Comparison of ENCODE assay signal across 27 mouse cellular contexts in genomic region chr5:138687453-138687852, GRCm38 (mm10).
DNase-seq lines count a peak whose midpoint lies in the region; ATAC-seq and TF ChIP-seq lines count a peak whose summit lies in the region.
"Had no signal": no experiment of that assay in that cellular context is flagged by ENCODE, and none has a peak within 500 bp of the region (broad histone marks: within the 10 kb centered on the region; RNA-seq: fewer than 3 reads in every experiment).

No protein-coding gene starts in this region.

- H3K27ac ChIP-seq in intestine, embryonic 16.5 days (ENCODE audit: low read length) = no peak overlapping the region
- H3K27ac ChIP-seq in stomach, embryonic 15.5 days = no peak overlapping the region
- H3K27ac ChIP-seq in limb, embryonic 10.5 days = no peak overlapping the region
- no peak overlapping the region for H3K27ac ChIP-seq in hindbrain, embryonic 12.5 days
- H3K27ac ChIP-seq in midbrain, postnatal 0 days (ENCODE audit: low read depth, low read length) = no peak overlapping the region
- H3K27ac ChIP-seq: embryonic facial prominence, embryonic 10.5 days; embryonic facial prominence, embryonic 13.5 days; forebrain, embryonic 12.5 days; forebrain, embryonic 15.5 days; heart, embryonic 10.5 days; heart, embryonic 13.5 days; hindbrain, embryonic 15.5 days had no signal

- no peak overlapping the region for H3K4me3 ChIP-seq in intestine, embryonic 16.5 days (ENCODE audit: low read length)
- no peak overlapping the region for H3K4me3 ChIP-seq in stomach, embryonic 15.5 days (replicated peaks)
- no peak overlapping the region for H3K4me3 ChIP-seq in limb, embryonic 10.5 days
- no peak overlapping the region for H3K4me3 ChIP-seq in hindbrain, embryonic 12.5 days
- no peak overlapping the region for H3K4me3 ChIP-seq in midbrain, postnatal 0 days (ENCODE audit: low read depth, low read length)
- H3K4me3 ChIP-seq: embryonic facial prominence, embryonic 10.5 days; embryonic facial prominence, embryonic 13.5 days; erythroblast, embryonic 14.5 days; forebrain, embryonic 12.5 days; forebrain, embryonic 15.5 days; heart, embryonic 10.5 days; heart, embryonic 13.5 days; hindbrain, embryonic 15.5 days had no signal

- no peak for TF ChIP-seq CTCF in midbrain, postnatal 0 days (IDR thresholded peaks at IDR 0.05)

- no peak overlapping the region for H3K9ac ChIP-seq in intestine, embryonic 16.5 days (ENCODE audit: low read depth, low read length)
- no peak overlapping the region for H3K9ac ChIP-seq in stomach, embryonic 15.5 days
- no peak overlapping the region for H3K9ac ChIP-seq in hindbrain, embryonic 12.5 days
- no peak overlapping the region for H3K9ac ChIP-seq in midbrain, postnatal 0 days (replicated peaks; ENCODE audit: low read length, poor library complexity, severe bottlenecking)
- H3K9ac ChIP-seq: embryonic facial prominence, embryonic 13.5 days; forebrain, embryonic 12.5 days; forebrain, embryonic 15.5 days; heart, embryonic 13.5 days; hindbrain, embryonic 15.5 days had no signal

- H3K9me3 ChIP-seq in intestine, embryonic 16.5 days (ENCODE audit: control insufficient read depth, low read length) = no peaks in the 10 kb centered on the region
- H3K9me3 ChIP-seq in stomach, embryonic 15.5 days = no peaks in the 10 kb centered on the region
- no peaks in the 10 kb centered on the region for H3K9me3 ChIP-seq in limb, embryonic 10.5 days (replicated peaks)
- no peaks in the 10 kb centered on the region for H3K9me3 ChIP-seq in hindbrain, embryonic 12.5 days (replicated peaks)
- no peaks in the 10 kb centered on the region for H3K9me3 ChIP-seq in midbrain, postnatal 0 days (ENCODE audit: low read length)
- H3K9me3 ChIP-seq: embryonic facial prominence, embryonic 10.5 days; embryonic facial prominence, embryonic 13.5 days; forebrain, embryonic 12.5 days; forebrain, embryonic 15.5 days; heart, embryonic 10.5 days; heart, embryonic 13.5 days; hindbrain, embryonic 15.5 days had no signal

- WGBS in intestine, embryonic 16.5 days = 57% methylated on average over 5 of the region's 5 CpGs
- WGBS in stomach, embryonic 15.5 days = 46% methylated on average over 5 of the region's 5 CpGs
- WGBS in limb, embryonic 10.5 days = 69% methylated on average over 5 of the region's 5 CpGs
- 63% methylated on average over 5 of the region's 5 CpGs for WGBS in hindbrain, embryonic 12.5 days
- WGBS in midbrain, postnatal 0 days = 84% methylated on average over 5 of the region's 5 CpGs

- no peaks in the 10 kb centered on the region for H3K27me3 ChIP-seq in intestine, embryonic 16.5 days (replicated peaks; ENCODE audit: control insufficient read depth, insufficient read depth, low read length)
- no peaks in the 10 kb centered on the region for H3K27me3 ChIP-seq in stomach, embryonic 15.5 days (replicated peaks)
- no peaks in the 10 kb centered on the region for H3K27me3 ChIP-seq in limb, embryonic 10.5 days (ENCODE audit: low read depth, poor library complexity, severe bottlenecking)
- no peaks in the 10 kb centered on the region for H3K27me3 ChIP-seq in hindbrain, embryonic 12.5 days
- no peaks in the 10 kb centered on the region for H3K27me3 ChIP-seq in midbrain, postnatal 0 days (ENCODE audit: insufficient read depth, low read length)
- H3K27me3 ChIP-seq: embryonic facial prominence, embryonic 13.5 days; forebrain, embryonic 15.5 days; heart, embryonic 13.5 days; hindbrain, embryonic 15.5 days had no signal

- DNase-seq in yolk sac, embryonic 10.5 days (ENCODE audit: low spot score) = peak; percentile 20
- no peak for DNase-seq in limb, embryonic 10.5 days (ENCODE audit: low spot score)
- DNase-seq in midbrain, postnatal 0 days (ENCODE audit: low spot score) = no peak
- DNase-seq: adrenal gland, adult 8-10 months; adrenal gland, postnatal 25 days; cerebellum, adult 11-12 months; cerebellum, adult 8-10 months; cerebellum, postnatal 10 days; cerebellum, postnatal 36 days; embryo, embryonic 11 days; gastrocnemius, postnatal 14 days; heart, adult 18-20 months; heart, postnatal 14 days; heart, postnatal 4 days had no signal

- no peaks in the 10 kb centered on the region for H3K36me3 ChIP-seq in intestine, embryonic 16.5 days (ENCODE audit: control insufficient read depth, insufficient read depth, low read length)
- H3K36me3 ChIP-seq in stomach, embryonic 15.5 days = no peaks in the 10 kb centered on the region
- H3K36me3 ChIP-seq in limb, embryonic 10.5 days = no peaks in the 10 kb centered on the region
- H3K36me3 ChIP-seq in hindbrain, embryonic 12.5 days = no peaks in the 10 kb centered on the region
- no peaks in the 10 kb centered on the region for H3K36me3 ChIP-seq in midbrain, postnatal 0 days (ENCODE audit: insufficient read depth, low read length)
- H3K36me3 ChIP-seq: embryonic facial prominence, embryonic 10.5 days; embryonic facial prominence, embryonic 13.5 days; forebrain, embryonic 12.5 days; forebrain, embryonic 15.5 days; heart, embryonic 10.5 days; heart, embryonic 13.5 days; hindbrain, embryonic 15.5 days had no signal

- no peaks in the 10 kb centered on the region for H3K4me1 ChIP-seq in intestine, embryonic 16.5 days (ENCODE audit: control insufficient read depth, insufficient read depth, low read length)
- H3K4me1 ChIP-seq in stomach, embryonic 15.5 days = no peaks in the 10 kb centered on the region
- H3K4me1 ChIP-seq in limb, embryonic 10.5 days = no peaks in the 10 kb centered on the region
- no peaks in the 10 kb centered on the region for H3K4me1 ChIP-seq in hindbrain, embryonic 12.5 days
- no peaks in the 10 kb centered on the region for H3K4me1 ChIP-seq in midbrain, postnatal 0 days (ENCODE audit: insufficient read depth, low read length)
- H3K4me1 ChIP-seq: embryonic facial prominence, embryonic 10.5 days; embryonic facial prominence, embryonic 13.5 days; forebrain, embryonic 12.5 days; forebrain, embryonic 15.5 days had no signal

- no peak overlapping the region for H3K4me2 ChIP-seq in intestine, embryonic 16.5 days (ENCODE audit: low read depth, low read length)
- H3K4me2 ChIP-seq in stomach, embryonic 15.5 days = no peak overlapping the region
- H3K4me2 ChIP-seq in hindbrain, embryonic 12.5 days (replicated peaks) = no peak overlapping the region
- H3K4me2 ChIP-seq in midbrain, postnatal 0 days (ENCODE audit: low read depth, low read length, poor library complexity, severe bottlenecking) = no peak overlapping the region
- H3K4me2 ChIP-seq: embryonic facial prominence, embryonic 13.5 days; forebrain, embryonic 12.5 days; forebrain, embryonic 15.5 days; heart, embryonic 13.5 days; hindbrain, embryonic 15.5 days had no signal

- peak; percentile 56 for ATAC-seq in intestine, embryonic 16.5 days
- ATAC-seq in stomach, embryonic 15.5 days (ENCODE audit: insufficient read depth, low FRiP score, low read depth) = peak; percentile 58
- no peak for ATAC-seq in hindbrain, embryonic 12.5 days (ENCODE audit: low FRiP score)
- ATAC-seq in midbrain, postnatal 0 days (ENCODE audit: low FRiP score) = no peak
- ATAC-seq: activated CD4-positive, CD25-positive, alpha-beta regulatory T cell, adult 4 months; CD4-positive, CD25-positive, alpha-beta regulatory T cell, adult 4 months; forebrain, embryonic 15.5 days had no signal

Comparison
In these comparisons a context has a peak if more than half of its experiments do, and no peak if none do; other contexts are left out.
1. ATAC-seq: peak in intestine, embryonic 16.5 days (single experiment) and stomach, embryonic 15.5 days (single experiment); none in hindbrain, embryonic 12.5 days (single experiment) and midbrain, postnatal 0 days (single experiment).